Mouse (Mus musculus): ENCODE data around the gene Tbc1d20.
"Not testable (repeated sequence)": the region's sequence is repeated elsewhere in the genome, so short reads cannot be mapped to it uniquely, and the experiment has no call there.

Tbc1d20 gene

GRCm38 (mm10) chr2:152326654-152327053 lies 33.0 kb downstream of the Tbc1d20 start:
- no peak for DNase-seq (ENCODE audit: low spot score)

- DNase-seq (ENCODE audit: low spot score): no peak
Measured at GRCm38 (mm10) chr2:152327980-152328379, 34.4 kb downstream of the Tbc1d20 start.

- no peak for DNase-seq (ENCODE audit: low spot score)
Measured at GRCm38 (mm10) chr2:152330858-152331423, 37.3 kb downstream of the Tbc1d20 start.

- DNase-seq (ENCODE audit: low spot score): peak; percentile 91
Measured at GRCm38 (mm10) chr2:152332101-152332825, 38.6 kb downstream of the Tbc1d20 start, which contains the start of gene Rbck1. TSS of gene Rbck1 (minus strand) at chr2:152332653.

- no peak for DNase-seq (ENCODE audit: low spot score)
Measured at GRCm38 (mm10) chr2:152333345-152334006, 39.8 kb downstream of the Tbc1d20 start.

GRCm38 (mm10) chr2:152335289-152335820 lies 41.7 kb downstream of the Tbc1d20 start:
- DNase-seq (ENCODE audit: low spot score): no peak

- DNase-seq (ENCODE audit: low spot score): peak; percentile 50
Measured at GRCm38 (mm10) chr2:152336856-152337255, 43.2 kb downstream of the Tbc1d20 start.

- no peak for DNase-seq (ENCODE audit: low spot score)
Measured at GRCm38 (mm10) chr2:152337591-152338212, 44.1 kb downstream of the Tbc1d20 start.

GRCm38 (mm10) chr2:152338319-152338718 lies 44.7 kb downstream of the Tbc1d20 start:
- DNase-seq (ENCODE audit: low spot score): no peak

- no peak for DNase-seq (ENCODE audit: low spot score)
Measured at GRCm38 (mm10) chr2:152339631-152340179, 46.1 kb downstream of the Tbc1d20 start.

- DNase-seq (ENCODE audit: low spot score): peak; percentile 70
Measured at GRCm38 (mm10) chr2:152343329-152344213, 49.9 kb downstream of the Tbc1d20 start, which contains the start of gene Trib3. TSS of gene Trib3 (minus strand) at chr2:152344032.

- no peak for DNase-seq (ENCODE audit: low spot score)
Measured at GRCm38 (mm10) chr2:152344361-152344760, 50.7 kb downstream of the Tbc1d20 start.

- no peak for DNase-seq (ENCODE audit: low spot score)
Measured at GRCm38 (mm10) chr2:152344909-152345308, 51.3 kb downstream of the Tbc1d20 start.

GRCm38 (mm10) chr2:152345393-152345792 lies 51.8 kb downstream of the Tbc1d20 start:
- no peak for DNase-seq (ENCODE audit: low spot score)

GRCm38 (mm10) chr2:152346776-152347465 lies 53.3 kb downstream of the Tbc1d20 start:
- no peak for DNase-seq (ENCODE audit: low spot score)

- no peak for DNase-seq (ENCODE audit: low spot score)
Measured at GRCm38 (mm10) chr2:152347722-152348121, 54.1 kb downstream of the Tbc1d20 start.

- DNase-seq (ENCODE audit: low spot score): no peak
Measured at GRCm38 (mm10) chr2:152349205-152349604, 55.6 kb downstream of the Tbc1d20 start.

- no peak for DNase-seq (ENCODE audit: low spot score)
Measured at GRCm38 (mm10) chr2:152349842-152350540, 56.4 kb downstream of the Tbc1d20 start.

- no peak for DNase-seq (ENCODE audit: low spot score)
Measured at GRCm38 (mm10) chr2:152357254-152357653, 63.6 kb downstream of the Tbc1d20 start.

- DNase-seq (ENCODE audit: low spot score): not testable (repeated sequence)
Measured at GRCm38 (mm10) chr2:152358977-152359376, 65.3 kb downstream of the Tbc1d20 start.

All from testis, postnatal 14 days (tissue).